Mouse (Mus musculus): Measurements from ENCODE around the gene Rnf19b.

DNA sequence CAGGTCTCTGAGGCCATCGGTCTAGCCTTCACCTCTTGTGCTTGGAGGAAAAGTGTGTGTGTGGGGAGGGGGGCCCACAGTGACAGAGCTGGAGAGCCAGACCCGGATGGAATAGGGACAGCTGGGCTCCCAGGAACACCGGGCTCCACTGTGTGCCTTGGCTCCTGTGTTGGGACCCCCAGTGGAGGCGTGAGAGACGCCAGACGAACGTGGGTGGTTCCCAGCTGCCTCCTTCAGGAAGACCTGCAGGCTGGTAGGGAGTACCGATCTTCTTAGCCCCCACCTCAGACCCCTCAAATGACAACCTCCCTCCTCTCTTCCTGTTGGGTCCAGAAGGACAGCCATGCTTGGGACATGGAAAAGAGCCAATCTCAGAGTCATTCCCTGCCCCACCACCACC, 64.6 kb downstream of the Rnf19b start:
- TF ChIP-seq GATA1 (IDR thresholded peaks at IDR 0.05; ENCODE audit: low read length) (no peak), TAL1 (IDR thresholded peaks at IDR 0.05; ENCODE audit: low read length) (no peak)

Measured in erythroblast, embryonic 14.5 days (primary cell).